Mouse (Mus musculus): ENCODE data around the gene Grid1. TPM values are rescaled to one million over a fixed set of nuclear protein-coding genes. Genes with fewer than 3 reads are reported as not detected.

Gene Grid1
- total RNA-seq, 2 experiments from 2014 or later = 0.06 TPM; not detected in 1

- intact Hi-C loops (cut with DNase I) = loop anchor here (5.0 kb wide), 1 partner anchor 813 kb away; no protein-coding TSS in a partner anchor
- DNase-seq = no peak
These were observed 805.8 kb downstream of the Grid1 start for GRCm38 (mm10) chr14:35625749-35626148.

Small RNAs within 50 kb of the gene (microRNA-seq; reads per million reads assigned to microRNA genes)
- gene Mir346 (ENCODE audit: borderline number of aligned reads in 2 of 2) = 0 to 2.7 reads per million in 2 experiments

Other genes starting within 250 kb of the Grid1 start
- gene Ldb3, start 231.4 kb upstream of the Grid1 start, total RNA-seq (2021) = 100 to 1,000 TPM; 988 to 990 TPM
- gene Opn4, start 220.0 kb upstream of the Grid1 start, total RNA-seq (2021) = 1 to 10 TPM; 2.2 to 3.1 TPM
- gene Wapl, start 146.2 kb upstream of the Grid1 start, total RNA-seq (2021) = 10 to 100 TPM; 36.5 to 37.6 TPM

Measured in heart, postnatal 36 days (tissue).